Mouse (Mus musculus) intestine, postnatal 0 days (tissue): Measurements from ENCODE around the gene Mrps18b. TPM values are rescaled to one million over a fixed set of nuclear protein-coding genes. Genes with fewer than 3 reads are reported as not detected.

Experiments used
- ATAC-seq: fragments of 200-750 bp; cut with Nextera tagmentation; 2 replicates; pipeline ENCODE4 v1.8.0; 2017; ENCODE audit warnings: mild to moderate bottlenecking, moderate TSS enrichment, moderate library complexity
- H3K27ac ChIP-seq: fragments of 300-500 bp; sonication (generic); 2 replicates; pipeline ENCODE4 v1.5.1; 2014; ENCODE audit warnings: mild to moderate bottlenecking, low read depth, low read length, moderate library complexity
- H3K27me3 ChIP-seq: fragments of 300-500 bp; sonication (generic); replicated peaks from 2 replicates; pipeline ENCODE4 v1.6.1; 2014; ENCODE audit warnings: low read length, mixed read lengths; ENCODE audit not compliant: control insufficient read depth, insufficient read depth
- H3K36me3 ChIP-seq: fragments of 300-500 bp; sonication (generic); 2 replicates; pipeline ENCODE4 v1.6.1; 2014; ENCODE audit warnings: mild to moderate bottlenecking, moderate library complexity; ENCODE audit not compliant: control insufficient read depth, insufficient read depth
- H3K4me1 ChIP-seq: fragments of 300-500 bp; sonication (generic); replicated peaks from 2 replicates; pipeline ENCODE4 v1.6.1; 2014; ENCODE audit warnings: antibody characterized with exemption, low read length, mixed read lengths; ENCODE audit not compliant: control insufficient read depth, insufficient read depth
- H3K4me2 ChIP-seq: fragments of 300-500 bp; sonication (generic); replicated peaks from 2 replicates; pipeline ENCODE4 v1.6.1; 2014; ENCODE audit warnings: low read depth, mild to moderate bottlenecking, moderate library complexity
- H3K4me3 ChIP-seq: fragments of 300-500 bp; sonication (generic); 2 replicates; pipeline ENCODE4 v1.5.1; 2014; ENCODE audit warnings: low read depth, low read length
- H3K9ac ChIP-seq: fragments of 300-500 bp; sonication (generic); 2 replicates; pipeline ENCODE4 v1.6.1; 2014; ENCODE audit warnings: mild to moderate bottlenecking, low read depth, low read length
- H3K9me3 ChIP-seq: fragments of 300-500 bp; sonication (generic); 2 replicates; pipeline ENCODE4 v1.6.1; 2016; ENCODE audit warnings: mixed run types; ENCODE audit not compliant: control insufficient read depth
- CTCF ChIP-seq: sonication (generic); IDR thresholded peaks from 2 replicates; pipeline ENCODE4 v1.5.1; 2016; ENCODE audit warnings: low read depth, mild to moderate bottlenecking, control low read depth, antibody characterized with exemption, moderate library complexity
- WGBS: fragments of 180-500 bp; shearing (Covaris S2); extraction: QIAGEN DNeasy Blood & Tissue Kit; methylation state at CpG from one replicate; pipeline ENCODE4 v1.1.7; 2014; 5-methylcytosine and 5-hydroxymethylcytosine counted together
- polyA plus RNA-seq: library from polyadenylated mRNA; unstranded; fragments of >200 nt; fragmentation: Nextera tagmentation; extraction: Ambion mirVana; gene quantifications from 2 replicates; pipeline ENCODE4 v1.2.1, GENCODE M21; 2015

Gene Mrps18b
- polyA plus RNA-seq, 1 experiment from 2014 or later: 85.7 TPM

DNA sequence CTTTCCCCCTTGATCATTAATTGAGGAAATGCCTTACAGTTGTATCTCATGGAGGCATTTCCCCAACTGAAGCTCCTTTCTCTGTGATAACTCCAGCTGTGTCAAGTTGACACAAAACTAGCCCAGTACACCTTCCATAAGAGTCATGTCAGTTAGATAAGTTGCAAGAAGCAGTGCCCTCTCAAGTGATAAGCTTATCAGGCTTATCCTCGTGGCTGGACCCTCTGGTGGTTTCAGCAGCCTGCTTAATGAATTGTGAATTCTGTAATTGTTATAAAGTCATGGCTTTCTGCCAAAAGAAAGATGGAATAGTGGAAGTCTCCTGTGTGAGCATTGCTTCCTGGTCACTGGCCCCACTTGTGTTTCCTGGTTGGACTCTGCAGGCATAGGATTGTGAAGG lies 11.3 kb upstream of the Mrps18b start:
- ATAC-seq: no peak
- peaks cover 72% of the 10 kb centered on the region for H3K36me3 ChIP-seq
- no peak overlapping the region for H3K27ac ChIP-seq
- H3K4me3 ChIP-seq: no peak overlapping the region
- no peaks in the 10 kb centered on the region for H3K4me1 ChIP-seq
- WGBS: 18% methylated on average over 1 of the region's 1 CpGs
- no peak overlapping the region for H3K9ac ChIP-seq
- H3K27me3 ChIP-seq: no peaks in the 10 kb centered on the region
- no peak overlapping the region for H3K4me2 ChIP-seq
- no peaks in the 10 kb centered on the region for H3K9me3 ChIP-seq
- no peak for TF ChIP-seq CTCF

- H3K27ac ChIP-seq: no peak overlapping the region
- H3K4me3 ChIP-seq: no peak overlapping the region
- peaks cover 43% of the 10 kb centered on the region for H3K36me3 ChIP-seq
- H3K27me3 ChIP-seq: no peaks in the 10 kb centered on the region
- H3K9me3 ChIP-seq: no peaks in the 10 kb centered on the region
- ATAC-seq: no peak
- 91% methylated on average over 4 of the region's 4 CpGs for whole genome bisulfite sequencing
- no peak overlapping the region for H3K9ac ChIP-seq
- no peak overlapping the region for H3K4me2 ChIP-seq
- peaks cover 4% of the 10 kb centered on the region; the same call in 1 of the 2 replicates for H3K4me1 ChIP-seq
- no peak for TF ChIP-seq CTCF
These were observed 7.1 kb upstream of the Mrps18b start for GRCm38 (mm10) chr17:35923281-35923680.

DNA sequence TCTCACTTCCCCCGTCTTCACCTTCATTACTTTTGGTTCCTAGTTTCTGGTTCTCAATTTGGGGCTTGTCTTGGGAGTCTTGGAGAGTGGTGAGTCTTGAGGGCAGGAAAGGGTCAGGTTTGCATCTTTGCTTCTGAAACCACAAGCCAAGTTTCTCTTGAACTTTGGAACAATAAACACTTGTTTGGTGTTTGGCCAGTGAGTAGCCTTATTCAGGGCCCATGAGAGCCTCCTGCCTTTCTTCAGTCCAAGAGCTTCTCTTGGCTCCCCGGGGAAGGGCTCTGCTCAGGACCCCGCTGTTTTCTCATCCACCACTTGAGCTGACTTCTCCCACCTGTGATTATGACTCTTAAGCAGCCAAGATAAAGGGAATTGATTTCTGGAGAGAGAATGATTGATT lies 6.4 kb upstream of the Mrps18b start:
- 71% methylated on average over 3 of the region's 3 CpGs for whole genome bisulfite sequencing
- H3K27ac ChIP-seq: no peak overlapping the region
- ATAC-seq: no peak
- no peaks in the 10 kb centered on the region for H3K9me3 ChIP-seq
- TF ChIP-seq CTCF: no peak
- no peaks in the 10 kb centered on the region for H3K27me3 ChIP-seq
- H3K9ac ChIP-seq: no peak overlapping the region
- H3K4me2 ChIP-seq: no peak overlapping the region
- peaks cover 4% of the 10 kb centered on the region; the same call in 1 of the 2 replicates for H3K4me1 ChIP-seq
- no peak overlapping the region for H3K4me3 ChIP-seq
- peaks cover 36% of the 10 kb centered on the region for H3K36me3 ChIP-seq

DNA sequence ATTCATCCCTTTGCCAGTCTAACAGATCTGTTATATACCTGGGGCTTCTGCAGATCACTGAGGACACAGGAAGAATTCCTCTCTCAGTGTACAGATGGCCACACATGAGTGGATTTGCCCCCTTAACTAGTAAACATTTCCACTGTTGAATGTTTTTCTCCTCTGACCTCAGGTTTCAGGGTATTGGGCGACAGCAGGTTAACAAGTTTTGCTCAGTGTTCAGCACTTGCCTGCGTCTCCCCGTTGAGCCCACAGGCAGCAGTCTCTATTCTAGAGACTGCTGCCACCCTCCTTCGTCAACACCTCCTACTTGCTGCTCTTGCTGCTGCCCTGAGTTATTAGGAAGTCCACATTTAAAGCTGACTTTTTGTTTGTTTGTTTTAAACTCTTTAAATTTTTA lies 5.5 kb upstream of the Mrps18b start:
- WGBS: 83% methylated on average over 4 of the region's 4 CpGs
- Histone ChIP-seq H3K4me1 (peaks cover 4% of the 10 kb centered on the region; the same call in 1 of the 2 replicates), H3K27me3 (no peaks in the 10 kb centered on the region), H3K36me3 (peaks cover 32% of the 10 kb centered on the region), H3K4me3 (no peak overlapping the region), H3K4me2 (no peak overlapping the region), H3K9ac (no peak overlapping the region), H3K27ac (peak overlapping the region; percentile 22; the same call in 1 of the 2 replicates), H3K9me3 (no peaks in the 10 kb centered on the region)
- TF ChIP-seq CTCF: no peak
- no peak for ATAC-seq

DNA sequence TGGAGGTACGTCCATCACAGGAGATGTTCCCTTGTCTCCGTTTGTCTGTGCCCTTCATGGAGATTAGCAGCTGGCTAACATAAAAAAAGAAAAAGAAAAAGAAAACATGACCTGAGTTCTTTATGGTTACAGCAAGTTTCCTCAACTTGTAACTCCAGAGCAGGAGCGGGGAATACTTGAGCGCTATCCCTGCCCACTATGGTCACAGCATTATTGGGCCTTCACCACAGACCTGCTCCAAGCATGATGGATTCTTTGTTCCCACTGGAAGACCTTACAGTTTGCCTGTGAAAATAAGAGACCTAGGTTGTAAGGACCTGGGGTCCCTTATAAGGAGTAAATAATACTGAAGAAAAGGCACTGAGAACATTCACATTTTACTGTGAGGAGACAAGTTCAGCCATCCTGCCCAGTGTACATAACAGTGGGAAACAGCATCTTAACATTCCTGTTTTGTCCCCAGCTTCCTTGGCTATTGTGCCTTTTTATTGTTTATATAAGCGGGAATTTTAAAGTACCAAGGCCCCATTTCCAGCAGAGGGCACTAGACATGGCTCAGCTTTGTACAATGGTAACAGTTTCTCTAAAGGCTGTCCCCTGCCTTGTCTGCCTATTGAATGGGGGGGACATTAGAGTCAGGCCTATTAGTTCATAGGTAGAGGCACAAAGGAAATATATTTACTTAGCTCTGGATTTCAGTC lies 4.8 kb upstream of the Mrps18b start:
- H3K9me3 ChIP-seq: no peaks in the 10 kb centered on the region
- peaks cover 25% of the 10 kb centered on the region for H3K36me3 ChIP-seq
- no peak overlapping the region for H3K9ac ChIP-seq
- H3K27ac ChIP-seq: peak overlapping the region; percentile 12; the same call in 1 of the 2 replicates
- no peaks in the 10 kb centered on the region for H3K27me3 ChIP-seq
- H3K4me3 ChIP-seq: no peak overlapping the region
- H3K4me1 ChIP-seq: peaks cover 4% of the 10 kb centered on the region; the same call in 1 of the 2 replicates
- ATAC-seq: no peak
- no peak overlapping the region for H3K4me2 ChIP-seq
- peak; percentile 77 for TF ChIP-seq CTCF
- WGBS: 71% methylated on average over 5 of the region's 5 CpGs

DNA sequence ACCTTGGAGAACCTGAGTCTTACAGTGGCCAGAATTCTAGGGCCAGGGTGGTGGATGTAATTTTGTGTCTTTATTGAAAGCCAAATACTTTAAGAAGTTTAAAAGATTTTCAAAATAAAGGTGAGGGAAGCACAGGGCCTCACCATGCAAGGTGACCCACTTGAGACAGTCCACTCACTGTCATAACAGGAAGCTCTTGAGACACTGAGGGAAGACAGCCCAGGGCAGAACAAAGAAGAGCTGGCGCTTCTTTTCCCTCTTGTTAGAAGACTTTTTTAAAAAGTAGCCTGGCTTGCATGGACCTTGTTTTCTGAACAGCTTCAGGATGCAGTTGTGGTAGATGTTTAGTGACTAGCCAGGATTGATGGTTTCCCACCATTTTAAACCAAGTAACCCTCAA lies 4.2 kb upstream of the Mrps18b start:
- Histone ChIP-seq H3K9me3 (no peaks in the 10 kb centered on the region), H3K4me1 (peaks cover 7% of the 10 kb centered on the region; the same call in 1 of the 2 replicates), H3K27me3 (no peaks in the 10 kb centered on the region), H3K9ac (no peak overlapping the region), H3K36me3 (peaks cover 22% of the 10 kb centered on the region), H3K4me2 (no peak overlapping the region), H3K27ac (no peak overlapping the region), H3K4me3 (no peak overlapping the region)
- TF ChIP-seq CTCF: no peak
- 67% methylated on average over 1 of the region's 1 CpGs for WGBS
- no peak for ATAC-seq
